In the genomic region with DNA sequence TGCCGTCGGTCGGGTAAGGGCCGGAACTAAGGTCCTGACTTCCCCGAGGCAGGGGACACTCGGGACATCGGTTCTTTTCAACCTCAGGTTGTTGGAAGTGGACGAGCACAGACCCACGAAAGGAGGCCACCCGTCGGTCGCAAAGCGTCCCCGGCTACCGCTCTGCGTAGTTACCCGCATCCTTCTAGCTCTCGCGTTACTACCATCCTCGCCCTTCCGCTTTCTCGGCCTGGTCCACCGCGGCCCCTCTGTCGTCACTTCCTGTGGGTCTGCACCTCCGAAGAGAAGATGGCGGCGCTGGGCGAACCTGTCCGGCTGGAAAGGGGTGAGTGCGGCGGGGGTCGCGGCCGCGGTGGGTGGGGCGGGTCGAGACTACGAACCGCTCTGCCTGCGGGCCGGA, we compare ENCODE assay signal across 8 mouse cellular contexts. TPM values are rescaled to one million over a fixed set of nuclear protein-coding genes. Genes with fewer than 3 reads are reported as not detected.
DNase-seq lines count a peak whose midpoint lies in the region; ATAC-seq lines count a peak whose summit lies in the region.

Gene Lin7c, plus strand, starts transcription at position 257 of the 400 bp plus-strand sequence.

- DNase-seq in R1 (ENCODE audit: low read depth, low spot score): peak; percentile 95
- peak; percentile 94 to 95 for DNase-seq in cerebellum, postnatal 14 days
- DNase-seq in frontal cortex, postnatal 14 days (ENCODE audit: low spot score in 2 of 2): peak; percentile 89 to 92
- DNase-seq in layer of hippocampus, postnatal 25 days (ENCODE audit: extremely low spot score in 1 of 2, low spot score in 1 of 2): peak; percentile 82 to 83
- DNase-seq in lung, postnatal 14 days: peak; percentile 95
- peak; percentile 90 for DNase-seq in ovary, postnatal 36 days (ENCODE audit: low spot score)
- DNase-seq in thymus, postnatal 14 days: peak; percentile 89

- H3K4me1 ChIP-seq in hindbrain, embryonic 13.5 days (replicated peaks): peaks cover 21% of the 10 kb centered on the region

- H3K4me3 ChIP-seq in hindbrain, embryonic 13.5 days: peak within 1 kb of the TSS; percentile 97

- WGBS in hindbrain, embryonic 13.5 days: under 1% methylated on average over 42 of the region's 42 CpGs

- peaks cover 16% of the 10 kb centered on the region for H3K36me3 ChIP-seq in hindbrain, embryonic 13.5 days

- H3K27ac ChIP-seq in hindbrain, embryonic 13.5 days: peak within 1 kb of the TSS; percentile 95

- ATAC-seq in hindbrain, embryonic 13.5 days (ENCODE audit: low FRiP score): peak; percentile 100

- H3K9ac ChIP-seq in hindbrain, embryonic 13.5 days: peak within 1 kb of the TSS; percentile 98

- no peaks in the 10 kb centered on the region for H3K27me3 ChIP-seq in hindbrain, embryonic 13.5 days

- H3K9me3 ChIP-seq in hindbrain, embryonic 13.5 days: no peaks in the 10 kb centered on the region

- peak within 1 kb of the TSS; percentile 77 for H3K4me2 ChIP-seq in hindbrain, embryonic 13.5 days

RNA-seq across cellular contexts. Expression of gene Lin7c, which starts in this region (rescaled TPM):
- 176 and 180 TPM in 2 replicates for polyA plus RNA-seq in hindbrain, embryonic 13.5 days (2015; fragmentation: Nextera tagmentation; extraction: Ambion mirVana)
- 100 to 1,000 TPM; 110 to 111 TPM for total RNA-seq in layer of hippocampus, postnatal 25 days (2021)

Comparison
In these comparisons a context has a peak if more than half of its experiments do, and no peak if none do; other contexts are left out.
1. Peak in every context shown above with its lines: DNase-seq, ATAC-seq, H3K4me3 ChIP-seq and H3K27ac ChIP-seq.